Mouse (Mus musculus): Measurements from ENCODE around the gene Mapk10. TPM values are rescaled to one million over a fixed set of nuclear protein-coding genes. Genes with fewer than 3 reads are reported as not detected.

Mapk10 gene
- polyA plus RNA-seq, 2 experiments, result 0.48 to 0.60 TPM

GRCm38 (mm10) chr5:103229321-103229720, 18.2 kb upstream of the Mapk10 start:
- Histone ChIP-seq H3K27ac (replicated peaks; ENCODE audit: low read depth, low read length) (no peak overlapping the region), H3K4me3 (replicated peaks; ENCODE audit: low read length) (no peak overlapping the region), H3K36me3 (ENCODE audit: control insufficient read depth, insufficient read depth, low read length) (no peaks in the 10 kb centered on the region), H3K9me3 (ENCODE audit: control insufficient read depth, low read length) (no peaks in the 10 kb centered on the region), H3K4me2 (replicated peaks; ENCODE audit: low read depth, low read length, severe bottlenecking) (no peak overlapping the region), H3K27me3 (ENCODE audit: control insufficient read depth, insufficient read depth, low read length) (no peaks in the 10 kb centered on the region), H3K4me1 (ENCODE audit: control insufficient read depth, insufficient read depth, low read length) (no peaks in the 10 kb centered on the region), H3K9ac (ENCODE audit: low read depth, low read length, severe bottlenecking) (no peak overlapping the region)
- 73% methylated on average over 3 of the region's 3 CpGs for WGBS
- no peak for DNase-seq (ENCODE audit: low spot score)
- ATAC-seq (ENCODE audit: low FRiP score, low read depth), result no peak
- TF ChIP-seq POLR2A (IDR thresholded peaks at IDR 0.05; ENCODE audit: borderline replicate concordance, extremely low read depth, insufficient read depth, insufficient read length), result no peak

- WGBS, result 67% methylated on average over 2 of the region's 2 CpGs
- DNase-seq (ENCODE audit: low spot score), result no peak
These were observed 10.9 kb upstream of the Mapk10 start for GRCm38 (mm10) chr5:103221997-103222396.

GRCm38 (mm10) chr5:103210644-103211043, 490 bp downstream of the Mapk10 start:
- Histone ChIP-seq H3K9ac (ENCODE audit: low read depth, low read length, severe bottlenecking) (no peak overlapping the region), H3K27me3 (ENCODE audit: control insufficient read depth, insufficient read depth, low read length) (no peaks in the 10 kb centered on the region), H3K27ac (replicated peaks; ENCODE audit: low read depth, low read length) (no peak overlapping the region), H3K9me3 (ENCODE audit: control insufficient read depth, low read length) (no peaks in the 10 kb centered on the region), H3K4me2 (replicated peaks; ENCODE audit: low read depth, low read length, severe bottlenecking) (peak overlapping the region; percentile 48), H3K36me3 (ENCODE audit: control insufficient read depth, insufficient read depth, low read length) (no peaks in the 10 kb centered on the region), H3K4me1 (ENCODE audit: control insufficient read depth, insufficient read depth, low read length) (no peaks in the 10 kb centered on the region), H3K4me3 (replicated peaks; ENCODE audit: low read length) (peak overlapping the region; percentile 21; the same call in 1 of the 2 replicates)
- no peak for ATAC-seq (ENCODE audit: low FRiP score, low read depth)
- DNase-seq (ENCODE audit: low spot score), result no peak
- 31% methylated on average over 6 of the region's 6 CpGs for WGBS
- TF ChIP-seq POLR2A (IDR thresholded peaks at IDR 0.05; ENCODE audit: borderline replicate concordance, extremely low read depth, insufficient read depth, insufficient read length), result no peak

More at GRCm38 (mm10) chr5:103221997-103222396, 10.9 kb upstream of the Mapk10 start:
- Histone ChIP-seq H3K4me1 (ENCODE audit: control insufficient read depth, insufficient read depth, low read length) (no peaks in the 10 kb centered on the region), H3K27me3 (ENCODE audit: control insufficient read depth, insufficient read depth, low read length) (no peaks in the 10 kb centered on the region), H3K27ac (replicated peaks; ENCODE audit: low read depth, low read length) (no peak overlapping the region), H3K4me3 (replicated peaks; ENCODE audit: low read length) (no peak overlapping the region), H3K36me3 (ENCODE audit: control insufficient read depth, insufficient read depth, low read length) (no peaks in the 10 kb centered on the region), H3K9me3 (ENCODE audit: control insufficient read depth, low read length) (no peaks in the 10 kb centered on the region), H3K9ac (ENCODE audit: low read depth, low read length, severe bottlenecking) (no peak overlapping the region), H3K4me2 (replicated peaks; ENCODE audit: low read depth, low read length, severe bottlenecking) (no peak overlapping the region)
- TF ChIP-seq POLR2A (IDR thresholded peaks at IDR 0.05; ENCODE audit: borderline replicate concordance, extremely low read depth, insufficient read depth, insufficient read length), result no peak
- ATAC-seq (ENCODE audit: low FRiP score, low read depth), result no peak

- H3K27me3 ChIP-seq (ENCODE audit: control insufficient read depth, insufficient read depth, low read length), result no peaks in the 10 kb centered on the region
- H3K27ac ChIP-seq (replicated peaks; ENCODE audit: low read depth, low read length), result no peak overlapping the region
- H3K4me2 ChIP-seq (replicated peaks; ENCODE audit: low read depth, low read length, severe bottlenecking), result no peak overlapping the region
- H3K9ac ChIP-seq (ENCODE audit: low read depth, low read length, severe bottlenecking), result no peak overlapping the region
- 51% methylated on average over 3 of the region's 3 CpGs for WGBS
- H3K4me3 ChIP-seq (replicated peaks; ENCODE audit: low read length), result no peak overlapping the region
- H3K9me3 ChIP-seq (ENCODE audit: control insufficient read depth, low read length), result no peaks in the 10 kb centered on the region
- no peaks in the 10 kb centered on the region for H3K36me3 ChIP-seq (ENCODE audit: control insufficient read depth, insufficient read depth, low read length)
- DNase-seq (ENCODE audit: low spot score) (no peak), ATAC-seq (ENCODE audit: low FRiP score, low read depth) (no peak)
- no peaks in the 10 kb centered on the region for H3K4me1 ChIP-seq (ENCODE audit: control insufficient read depth, insufficient read depth, low read length)
- TF ChIP-seq POLR2A (IDR thresholded peaks at IDR 0.05; ENCODE audit: borderline replicate concordance, extremely low read depth, insufficient read depth, insufficient read length), result no peak
These were observed 1.1 kb downstream of the Mapk10 start for GRCm38 (mm10) chr5:103210018-103210417.

- ATAC-seq (ENCODE audit: low FRiP score, low read depth) (no peak), DNase-seq (ENCODE audit: low spot score) (no peak)
- H3K4me1 ChIP-seq (ENCODE audit: control insufficient read depth, insufficient read depth, low read length), result no peaks in the 10 kb centered on the region
- no peaks in the 10 kb centered on the region for H3K27me3 ChIP-seq (ENCODE audit: control insufficient read depth, insufficient read depth, low read length)
- H3K4me3 ChIP-seq (replicated peaks; ENCODE audit: low read length), result no peak overlapping the region
- TF ChIP-seq POLR2A (IDR thresholded peaks at IDR 0.05; ENCODE audit: borderline replicate concordance, extremely low read depth, insufficient read depth, insufficient read length), result no peak
- no peaks in the 10 kb centered on the region for H3K9me3 ChIP-seq (ENCODE audit: control insufficient read depth, low read length)
- no peak overlapping the region for H3K27ac ChIP-seq (replicated peaks; ENCODE audit: low read depth, low read length)
- H3K9ac ChIP-seq (ENCODE audit: low read depth, low read length, severe bottlenecking), result no peak overlapping the region
- H3K36me3 ChIP-seq (ENCODE audit: control insufficient read depth, insufficient read depth, low read length), result no peaks in the 10 kb centered on the region
- 72% methylated on average over 6 of the region's 6 CpGs for WGBS
- no peak overlapping the region for H3K4me2 ChIP-seq (replicated peaks; ENCODE audit: low read depth, low read length, severe bottlenecking)
These were observed 1.6 kb downstream of the Mapk10 start for GRCm38 (mm10) chr5:103209486-103209885.

- Histone ChIP-seq H3K27me3 (ENCODE audit: control insufficient read depth, insufficient read depth, low read length) (no peaks in the 10 kb centered on the region), H3K4me3 (replicated peaks; ENCODE audit: low read length) (no peak overlapping the region), H3K9me3 (ENCODE audit: control insufficient read depth, low read length) (no peaks in the 10 kb centered on the region), H3K27ac (replicated peaks; ENCODE audit: low read depth, low read length) (no peak overlapping the region), H3K36me3 (ENCODE audit: control insufficient read depth, insufficient read depth, low read length) (no peaks in the 10 kb centered on the region), H3K4me1 (ENCODE audit: control insufficient read depth, insufficient read depth, low read length) (no peaks in the 10 kb centered on the region), H3K4me2 (replicated peaks; ENCODE audit: low read depth, low read length, severe bottlenecking) (no peak overlapping the region), H3K9ac (ENCODE audit: low read depth, low read length, severe bottlenecking) (no peak overlapping the region)
- no peak for DNase-seq (ENCODE audit: low spot score)
- 59% methylated on average over 8 of the region's 8 CpGs for WGBS
- no peak for TF ChIP-seq POLR2A (IDR thresholded peaks at IDR 0.05; ENCODE audit: borderline replicate concordance, extremely low read depth, insufficient read depth, insufficient read length)
- no peak for ATAC-seq (ENCODE audit: low FRiP score, low read depth)
These were observed 2.3 kb downstream of the Mapk10 start for GRCm38 (mm10) chr5:103208869-103209268.

All from limb, embryonic 14.5 days (tissue).